Mouse (Mus musculus) gastrocnemius, adult 2 months (tissue): ENCODE results near the gene Mmp10. TPM values are rescaled to one million over a fixed set of nuclear protein-coding genes. Genes with fewer than 3 reads are reported as not detected.

Experiments used
- DNase-seq: peaks from one replicate; pipeline ENCODE4 v3.0.0; 2022
- H3K27ac ChIP-seq: fragments of 200-600 bp; 2 replicates; pipeline ENCODE4 v1.8.1; 2022; ENCODE audit warnings: mild to moderate bottlenecking
- H3K4me3 ChIP-seq: fragments of 200-600 bp; 2 replicates; pipeline ENCODE4 v1.8.1; 2022; ENCODE audit warnings: mild to moderate bottlenecking, moderate library complexity
- CTCF ChIP-seq: fragments of 200-600 bp; IDR thresholded peaks from 2 replicates; pipeline ENCODE4 v1.8.1; 2022; ENCODE audit warnings: antibody characterized with exemption, mild to moderate bottlenecking, moderate library complexity
- intact Hi-C: fragments of 180-260 bp; cut with DNase I; formaldehyde crosslinking; loops from one replicate; pipeline ENCODE4 v1.15.1; 2025
- total RNA-seq, 2 experiments: library from RNA; stranded (reverse); gene quantifications; 2 replicates each; pipeline ENCODE4 v1.2.3; 2021

The Mmp10 gene
- total RNA-seq, 2 experiments from 2014 or later: not detected

DNA sequence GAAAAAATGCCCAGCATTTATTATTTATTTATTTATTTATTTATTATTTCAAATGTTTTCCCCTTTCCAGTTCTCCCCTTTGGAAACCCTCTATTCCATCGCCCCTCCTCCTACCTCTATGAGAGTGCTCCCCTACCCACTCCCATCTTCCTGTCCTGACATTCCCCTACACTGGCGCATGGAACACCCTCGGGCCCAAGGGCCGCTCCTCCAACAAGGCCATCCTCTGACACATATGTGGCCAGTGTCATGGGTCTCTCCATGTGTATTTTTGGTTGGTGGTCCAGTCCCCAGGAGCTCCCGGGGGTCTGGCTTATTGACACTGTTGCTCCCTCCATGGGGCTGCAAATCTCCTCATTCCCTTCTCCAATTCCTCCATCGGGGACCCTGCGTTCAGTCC is 43.8 kb downstream of the Mmp10 start:
- no peak for DNase-seq
- H3K4me3 ChIP-seq: no peak overlapping the region
- intact Hi-C loops: no loop called here
- no peak overlapping the region for H3K27ac ChIP-seq
- TF ChIP-seq CTCF: no peak

DNA sequence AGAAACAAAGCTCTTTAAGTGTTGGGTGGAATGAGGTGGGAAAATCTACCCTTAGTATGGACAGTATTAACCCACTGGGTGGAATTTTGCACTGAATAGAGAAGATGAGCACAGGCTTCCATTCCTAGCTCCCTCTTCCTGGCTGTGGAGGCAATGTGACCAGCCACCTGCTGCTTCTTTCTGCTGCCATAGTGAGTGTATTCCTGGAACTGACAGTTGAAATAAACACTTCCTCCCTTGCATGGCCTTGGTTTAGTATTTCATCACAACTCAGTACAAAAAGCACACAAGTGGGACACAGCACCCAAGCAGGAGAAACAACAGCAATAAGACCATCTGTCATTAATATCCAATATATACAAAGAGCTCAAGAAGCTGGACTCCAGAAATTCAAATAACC is 49.8 kb downstream of the Mmp10 start:
- Histone ChIP-seq H3K27ac (no peak overlapping the region), H3K4me3 (no peak overlapping the region)
- intact Hi-C loops: no loop called here
- no peak for TF ChIP-seq CTCF
- DNase-seq: no peak

- DNase-seq: no peak
- TF ChIP-seq CTCF: no peak
- Histone ChIP-seq H3K4me3 (no peak overlapping the region), H3K27ac (no peak overlapping the region)
- intact Hi-C loops: no loop called here
Measured at GRCm38 (mm10) chr9:7553536-7553935, 51.4 kb downstream of the Mmp10 start.

DNA sequence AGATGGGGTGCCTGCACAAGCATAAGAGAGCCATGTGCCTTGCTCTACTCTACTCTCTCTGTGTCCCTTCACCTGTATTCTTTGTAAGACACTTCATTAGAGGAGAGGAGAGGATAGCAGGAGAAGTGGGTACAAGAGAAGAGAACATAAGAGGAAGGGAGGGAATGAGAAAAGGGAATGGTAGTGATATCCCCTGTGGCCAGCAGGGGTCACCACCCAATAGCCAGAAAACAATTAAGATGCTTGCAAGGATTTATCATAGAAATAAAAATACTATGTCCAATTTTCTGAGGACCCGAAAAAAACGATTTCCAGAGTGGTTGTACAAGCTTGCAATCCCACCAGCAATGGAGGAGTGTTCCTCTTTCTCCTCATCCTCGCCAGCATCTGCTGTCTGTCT is 52.2 kb downstream of the Mmp10 start:
- peak; percentile 65 for TF ChIP-seq CTCF
- peak; percentile 46 for DNase-seq
- Histone ChIP-seq H3K4me3 (no peak overlapping the region), H3K27ac (no peak overlapping the region)
- intact Hi-C loops: loop anchor here (1.0 kb wide), 1 partner anchor 41 kb away; no protein-coding TSS in a partner anchor

- H3K27ac ChIP-seq: no peak within 1 kb of the TSS
- DNase-seq: no peak
- TF ChIP-seq CTCF: no peak
- no peak within 1 kb of the TSS for H3K4me3 ChIP-seq
- intact Hi-C loops: no loop called here
Measured at GRCm38 (mm10) chr9:7558221-7559017, 56.3 kb downstream of the Mmp10 start, which contains the start of gene Mmp8. TSS of gene Mmp8 (plus strand) at chr9:7558456.

Other genes starting within 250 kb of the Mmp10 start
- gene Mmp13, start 229.8 kb upstream of the Mmp10 start, total RNA-seq: not detected
- not detected for gene Mmp12, start 158.0 kb upstream of the Mmp10 start, total RNA-seq
- gene Mmp1b, start 114.3 kb upstream of the Mmp10 start, total RNA-seq: not detected
- gene Mmp3, start 56.5 kb upstream of the Mmp10 start, total RNA-seq: under 1 TPM in 1 of 2 experiments, not detected in 1; 0.20 TPM
- not detected for gene Mmp8, start 56.1 kb downstream of the Mmp10 start, total RNA-seq
- gene Mmp27, start 69.0 kb downstream of the Mmp10 start, total RNA-seq: under 1 TPM in 1 of 2 experiments, not detected in 1; 0.20 TPM
- not detected for gene Mmp20, start 125.9 kb downstream of the Mmp10 start, total RNA-seq
- not detected for gene Mmp7, start 189.7 kb downstream of the Mmp10 start, total RNA-seq